Mouse (Mus musculus) forebrain, embryonic 14.5 days (tissue): Measurements from ENCODE around the gene Urb1. TPM values are rescaled to one million over a fixed set of nuclear protein-coding genes. Genes with fewer than 3 reads are reported as not detected.
A peak's percentile ranks its signal among the peaks of the same experiment; 100 is the strongest.

Experiments
- ATAC-seq: fragments of 200-750 bp; cut with Nextera tagmentation; 2 replicates; pipeline ENCODE4 v1.8.0; 2017; ENCODE audit warnings: mild to moderate bottlenecking, moderate library complexity
- DNase-seq: peaks from one replicate; pipeline ENCODE4 v3.0.0-alpha.2; 2015; ENCODE audit warnings: low spot score
- H3K27ac ChIP-seq: fragments of 300-500 bp; sonication (generic); 2 replicates; pipeline ENCODE4 v1.5.1; 2014; ENCODE audit warnings: low read depth, mild to moderate bottlenecking, control low read depth, low read length, moderate library complexity
- H3K27me3 ChIP-seq: fragments of 300-500 bp; sonication (generic); replicated peaks from 2 replicates; pipeline ENCODE4 v1.6.1; 2014; ENCODE audit warnings: low read length, control low read depth, mixed read lengths; ENCODE audit not compliant: control insufficient read depth, insufficient read depth
- H3K36me3 ChIP-seq: fragments of 300-500 bp; sonication (generic); 2 replicates; pipeline ENCODE4 v1.6.1; 2014; ENCODE audit warnings: low read length, control low read depth; ENCODE audit not compliant: control insufficient read depth, insufficient read depth
- H3K4me1 ChIP-seq: fragments of 300-500 bp; sonication (generic); 2 replicates; pipeline ENCODE4 v1.6.1; 2014; ENCODE audit warnings: antibody characterized with exemption, low read length, control low read depth; ENCODE audit not compliant: control insufficient read depth, insufficient read depth
- H3K4me2 ChIP-seq: fragments of 300-500 bp; sonication (generic); 2 replicates; pipeline ENCODE4 v1.6.1; 2014; ENCODE audit warnings: mild to moderate bottlenecking, control low read depth, low read length
- H3K4me3 ChIP-seq: fragments of 300-500 bp; sonication (generic); 2 replicates; pipeline ENCODE4 v1.5.1; 2014; ENCODE audit warnings: low read depth, low read length, control low read depth
- H3K9ac ChIP-seq: fragments of 300-500 bp; sonication (generic); 2 replicates; pipeline ENCODE4 v1.6.1; 2014; ENCODE audit warnings: mild to moderate bottlenecking, low read length, control low read depth, moderate library complexity
- H3K9me3 ChIP-seq: fragments of 300-500 bp; sonication (generic); replicated peaks from 2 replicates; pipeline ENCODE4 v1.6.1; 2016; ENCODE audit warnings: low read length, control low read depth, mixed read lengths; ENCODE audit not compliant: control insufficient read depth
- WGBS: fragments of 180-500 bp; shearing (Covaris S2); extraction: QIAGEN DNeasy Blood & Tissue Kit; methylation state at CpG from one replicate; pipeline ENCODE4 v1.1.7; 2014; 5-methylcytosine and 5-hydroxymethylcytosine counted together
- polyA plus RNA-seq: library from polyadenylated mRNA; unstranded; fragments of >200 nt; fragmentation: Nextera tagmentation; extraction: Ambion mirVana; gene quantifications from 2 replicates; pipeline ENCODE4 v1.2.1, GENCODE M21; 2014

The Urb1 gene
- polyA plus RNA-seq, 1 experiment from 2014 or later, result 7.0 TPM

DNA sequence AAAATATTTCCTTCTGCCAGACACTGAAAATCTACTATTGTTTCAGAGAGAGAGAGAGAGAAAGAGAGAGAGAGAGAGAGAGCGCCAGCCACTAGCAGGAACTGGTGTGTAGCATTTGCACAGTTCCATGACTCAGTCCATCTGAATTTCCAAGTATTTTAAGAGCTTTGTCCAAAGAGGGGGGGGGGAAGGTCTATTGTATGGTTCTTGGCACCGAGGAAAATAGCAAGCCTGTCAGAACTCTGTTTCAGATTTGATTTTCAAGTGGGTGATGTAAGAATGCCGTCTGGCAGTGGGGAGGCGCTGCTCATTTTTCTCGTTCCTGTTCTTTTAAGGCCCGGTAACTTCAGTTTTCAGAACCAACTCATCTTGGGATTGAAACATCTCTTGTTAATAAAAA is 34.8 kb upstream of the Urb1 start:
- WGBS, result 32% methylated on average over 6 of the region's 6 CpGs
- peak; percentile 80 for DNase-seq
- Histone ChIP-seq H3K4me1 (peaks cover 26% of the 10 kb centered on the region), H3K4me2 (peak overlapping the region; percentile 12; the same call in 1 of the 2 replicates), H3K27me3 (no peaks in the 10 kb centered on the region), H3K4me3 (no peak overlapping the region), H3K27ac (peak overlapping the region; percentile 46; the same call in 1 of the 2 replicates), H3K9me3 (no peaks in the 10 kb centered on the region), H3K9ac (no peak overlapping the region), H3K36me3 (no peaks in the 10 kb centered on the region)
- peak; percentile 43 for ATAC-seq

DNA sequence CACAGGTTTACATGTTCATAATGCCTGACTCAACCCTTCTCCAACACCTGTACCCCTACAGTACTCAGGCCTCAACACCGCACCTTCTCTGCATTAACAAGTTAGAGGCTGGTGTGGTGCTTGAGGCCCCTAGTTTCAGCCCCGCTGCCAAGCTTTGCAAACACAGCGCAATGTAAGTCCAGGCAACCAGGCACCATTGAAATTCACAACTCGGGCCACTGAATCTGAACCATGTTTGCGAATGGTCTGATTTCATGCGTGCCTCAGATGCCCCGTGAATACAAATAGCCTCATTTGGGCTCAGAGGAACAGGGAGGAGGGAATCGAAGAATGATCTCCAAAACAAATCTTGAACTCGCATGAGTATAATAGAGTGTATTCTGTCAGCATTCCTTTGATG is 32.0 kb upstream of the Urb1 start:
- Histone ChIP-seq H3K27me3 (no peaks in the 10 kb centered on the region), H3K4me2 (peak overlapping the region; percentile 10; the same call in 1 of the 2 replicates), H3K9me3 (no peaks in the 10 kb centered on the region), H3K9ac (no peak overlapping the region), H3K4me1 (peaks cover 23% of the 10 kb centered on the region), H3K27ac (peak overlapping the region; percentile 71; the same call in 1 of the 2 replicates), H3K4me3 (no peak overlapping the region), H3K36me3 (no peaks in the 10 kb centered on the region)
- peak; percentile 54 for ATAC-seq
- 7% methylated on average over 9 of the region's 9 CpGs for WGBS
- peak; percentile 82 for DNase-seq

DNA sequence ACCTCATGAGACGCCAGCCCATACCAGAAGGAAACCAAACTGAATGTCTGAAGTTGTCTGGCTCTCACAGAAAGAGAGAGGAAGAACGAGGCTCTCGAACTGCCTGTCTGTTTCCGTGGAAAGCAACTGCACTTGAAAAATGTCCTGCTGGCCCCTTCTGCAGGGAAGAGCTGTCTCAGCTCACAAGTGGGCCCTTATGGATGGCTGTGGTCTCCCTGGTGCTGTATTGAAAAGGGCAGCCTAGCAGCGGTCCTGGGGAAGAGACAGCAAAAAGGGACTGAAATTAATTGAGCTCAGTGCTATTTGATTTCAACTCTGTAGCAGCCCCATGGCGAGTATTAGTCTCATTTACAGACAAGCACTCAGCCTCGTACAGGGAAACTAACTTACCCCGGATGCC is 27.2 kb upstream of the Urb1 start:
- no peak for DNase-seq

DNA sequence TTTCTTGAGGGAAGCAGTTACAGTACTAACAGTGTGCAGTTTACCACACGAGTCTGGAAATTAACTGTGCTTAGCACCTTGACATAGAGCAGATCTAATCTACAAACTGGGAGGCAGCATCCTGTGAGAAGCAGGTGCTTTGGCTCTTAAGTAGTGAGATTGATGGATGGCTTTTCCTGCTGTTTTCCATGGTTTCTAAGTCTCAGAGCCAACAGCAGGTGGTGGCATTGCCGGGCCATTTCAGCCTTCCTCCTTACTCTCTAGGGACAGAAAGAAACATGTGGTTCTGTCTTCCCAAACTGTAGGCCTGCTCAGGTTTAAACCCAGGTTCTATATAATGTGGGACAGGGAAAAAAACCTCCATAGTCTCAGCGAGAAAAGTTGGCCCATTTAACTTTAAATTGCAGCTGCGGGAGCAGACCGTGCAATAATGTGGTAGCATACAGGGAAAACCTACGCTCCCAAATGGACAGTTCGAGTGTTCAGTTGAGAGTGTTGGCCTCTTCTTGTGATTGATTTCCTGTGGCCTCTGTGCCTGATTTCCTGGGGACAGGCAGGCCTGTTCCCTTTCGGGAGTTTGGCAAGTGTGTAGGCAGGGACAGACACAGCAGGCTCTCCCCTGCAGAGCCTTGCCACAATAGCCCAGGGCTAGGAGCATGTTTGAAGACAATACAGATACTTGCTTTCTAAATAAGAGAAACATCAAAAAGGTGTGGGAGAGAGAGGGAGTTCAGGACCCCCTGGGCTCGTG is 23.0 kb upstream of the Urb1 start:
- Histone ChIP-seq H3K4me2 (peak overlapping the region; percentile 99), H3K36me3 (no peaks in the 10 kb centered on the region), H3K9ac (no peak overlapping the region), H3K27me3 (peaks cover 13% of the 10 kb centered on the region; the same call in 1 of the 2 replicates), H3K4me1 (peaks cover 4% of the 10 kb centered on the region), H3K4me3 (no peak overlapping the region), H3K27ac (no peak overlapping the region), H3K9me3 (no peaks in the 10 kb centered on the region)
- WGBS, result 26% methylated on average over 9 of the region's 9 CpGs
- DNase-seq (no peak), ATAC-seq (no peak)

More for the DNA sequence above, 27.2 kb upstream of the Urb1 start:
- Histone ChIP-seq H3K36me3 (no peaks in the 10 kb centered on the region), H3K4me2 (no peak overlapping the region), H3K4me3 (no peak overlapping the region), H3K27me3 (no peaks in the 10 kb centered on the region), H3K9ac (no peak overlapping the region), H3K27ac (no peak overlapping the region), H3K4me1 (peaks cover 9% of the 10 kb centered on the region), H3K9me3 (no peaks in the 10 kb centered on the region)
- 66% methylated on average over 8 of the region's 8 CpGs for WGBS
- ATAC-seq, result no peak

DNA sequence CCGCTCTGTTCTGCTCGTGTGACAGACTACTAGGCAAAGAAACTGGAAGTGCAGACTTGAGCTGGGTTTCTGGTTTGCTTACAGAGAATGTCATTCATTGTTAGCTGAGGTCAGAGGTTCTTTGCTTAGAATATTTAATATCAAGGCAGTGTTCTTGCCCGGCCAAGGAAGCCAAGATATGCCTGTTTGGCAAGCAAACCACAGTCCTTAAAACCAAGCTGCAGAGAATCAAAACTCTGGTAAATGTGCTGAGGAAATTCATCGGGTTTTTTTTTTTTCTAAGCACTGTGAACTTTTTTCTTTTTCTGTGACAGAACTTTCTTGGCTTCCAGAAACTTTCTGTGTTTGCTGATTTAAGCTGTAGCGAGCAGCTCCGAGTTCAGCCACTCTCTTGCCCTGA is 22.3 kb upstream of the Urb1 start:
- peak overlapping the region; percentile 53; the same call in 1 of the 2 replicates for H3K4me3 ChIP-seq
- no peak for DNase-seq
- H3K4me1 ChIP-seq, result peaks cover 4% of the 10 kb centered on the region
- no peak for ATAC-seq
- H3K9ac ChIP-seq, result no peak overlapping the region
- no peaks in the 10 kb centered on the region for H3K9me3 ChIP-seq
- no peak overlapping the region for H3K27ac ChIP-seq
- no peaks in the 10 kb centered on the region for H3K36me3 ChIP-seq
- peaks cover 13% of the 10 kb centered on the region; the same call in 1 of the 2 replicates for H3K27me3 ChIP-seq
- peak overlapping the region; percentile 99 for H3K4me2 ChIP-seq
- 35% methylated on average over 6 of the region's 6 CpGs for WGBS

DNA sequence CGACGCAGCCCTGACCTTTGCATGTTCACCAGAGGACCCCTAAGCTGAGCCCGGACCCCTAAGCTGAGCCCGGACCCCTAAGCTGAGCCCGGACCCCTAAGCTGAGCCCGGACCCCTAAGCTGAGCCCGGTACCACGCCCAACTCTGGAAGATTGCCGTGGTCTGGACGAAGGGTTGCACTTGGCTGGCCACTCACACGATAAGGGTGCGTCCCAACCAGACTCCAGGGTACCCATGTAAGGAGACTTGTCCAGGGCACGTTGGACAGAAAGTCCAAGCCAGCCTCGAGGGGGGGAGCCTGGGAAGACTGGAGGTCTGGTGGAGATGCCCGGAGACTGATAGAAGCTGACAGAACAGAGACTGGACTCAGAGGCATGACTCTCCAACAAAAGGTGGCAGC is 21.5 kb upstream of the Urb1 start:
- H3K27me3 ChIP-seq, result peaks cover 13% of the 10 kb centered on the region; the same call in 1 of the 2 replicates
- WGBS, result 22% methylated on average over 15 of the region's 15 CpGs

DNA sequence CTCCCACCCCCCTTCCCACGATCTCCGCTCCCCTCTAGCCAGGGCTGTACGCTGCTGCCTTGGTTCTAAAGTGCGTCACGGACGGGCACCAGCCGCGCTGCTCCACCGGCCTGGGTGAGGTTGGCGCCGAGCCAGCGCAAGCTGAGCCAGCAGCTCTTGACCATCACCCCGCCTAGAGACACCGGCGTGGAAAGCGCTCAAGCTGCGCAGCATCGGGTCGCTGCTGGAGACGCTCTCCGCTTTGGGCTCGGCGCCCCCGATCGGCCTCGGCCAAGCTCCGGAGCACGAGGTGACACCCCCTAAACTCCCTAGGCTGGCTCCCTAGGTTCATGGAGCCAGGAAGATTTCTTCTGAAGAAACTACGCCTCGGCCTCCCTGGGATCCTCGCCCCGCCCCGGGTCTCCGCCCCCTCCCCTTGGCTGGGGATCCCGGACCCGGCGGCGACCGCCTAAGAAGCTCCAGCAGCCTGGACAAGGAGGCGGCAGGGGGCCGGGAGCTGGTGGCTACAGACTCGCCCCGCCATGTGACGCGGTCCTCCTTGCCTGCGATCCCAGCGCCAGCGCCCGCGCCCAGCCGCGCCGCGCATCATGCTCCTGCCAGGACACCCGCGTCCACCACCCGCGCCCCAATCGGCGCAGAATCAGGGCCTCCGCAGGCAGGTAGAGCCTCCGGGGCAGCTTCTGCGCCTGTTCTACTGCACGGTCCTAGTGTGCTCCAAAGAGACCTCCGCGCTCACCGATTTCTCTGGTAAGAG is 20.6 kb upstream of the Urb1 start:
- DNase-seq (peak; percentile 69), ATAC-seq (peak; percentile 73)
- Histone ChIP-seq H3K4me1 (peaks cover 4% of the 10 kb centered on the region), H3K4me2 (peak overlapping the region; percentile 99), H3K36me3 (no peaks in the 10 kb centered on the region), H3K9me3 (no peaks in the 10 kb centered on the region), H3K27ac (no peak overlapping the region; the same call in 1 of the 2 replicates), H3K9ac (peak overlapping the region; percentile 66), H3K27me3 (peaks cover 13% of the 10 kb centered on the region; the same call in 1 of the 2 replicates), H3K4me3 (peak overlapping the region; percentile 53)
- WGBS, result under 1% methylated on average over 61 of the region's 67 CpGs

More for the DNA sequence above, 21.5 kb upstream of the Urb1 start:
- no peak for ATAC-seq
- peak overlapping the region; percentile 66 for H3K9ac ChIP-seq
- no peaks in the 10 kb centered on the region for H3K9me3 ChIP-seq
- H3K36me3 ChIP-seq, result no peaks in the 10 kb centered on the region
- no peak overlapping the region for H3K27ac ChIP-seq
- peak overlapping the region; percentile 99 for H3K4me2 ChIP-seq
- no peak for DNase-seq
- peaks cover 4% of the 10 kb centered on the region for H3K4me1 ChIP-seq
- H3K4me3 ChIP-seq, result peak overlapping the region; percentile 53

DNA sequence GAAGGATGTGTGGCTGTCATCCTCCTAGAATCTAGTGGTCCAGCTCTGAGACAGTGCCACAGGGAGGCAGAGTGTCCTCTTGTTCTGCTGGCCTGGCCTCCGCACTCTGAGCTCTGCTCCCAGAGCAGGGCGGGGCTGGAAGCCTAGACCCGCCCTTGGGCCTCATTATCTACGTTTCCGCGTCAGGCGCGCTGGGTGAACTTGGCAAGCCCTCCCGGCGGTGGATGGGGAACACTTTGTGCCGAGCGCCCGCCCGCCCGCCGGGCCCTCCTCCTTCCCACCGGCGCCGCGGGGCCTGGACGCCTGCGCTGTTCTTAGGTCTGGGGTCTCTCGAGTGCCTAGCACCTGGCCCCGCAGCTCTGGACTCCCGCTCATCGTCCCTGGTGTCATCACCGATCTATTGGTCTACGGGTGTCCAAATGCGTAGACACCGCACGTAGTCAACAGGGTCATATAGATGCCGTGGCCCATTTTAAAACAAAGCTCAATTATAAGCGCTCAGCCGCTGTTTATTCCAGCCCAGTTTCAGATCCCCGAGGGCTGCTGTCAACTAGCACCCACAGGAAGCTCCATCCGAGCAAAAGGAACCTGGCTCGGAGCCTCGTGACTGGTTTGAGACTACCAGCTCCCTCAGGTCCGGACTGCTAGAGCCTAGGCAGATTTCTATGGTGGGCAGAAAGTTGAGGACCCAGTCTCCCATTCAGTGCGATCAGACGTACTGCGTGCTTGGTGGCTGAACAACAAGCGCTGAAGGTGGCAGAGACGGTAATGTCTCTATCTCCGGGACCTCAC is 19.9 kb upstream of the Urb1 start:
- DNase-seq, result peak; percentile 91
- Histone ChIP-seq H3K27ac (no peak overlapping the region; the same call in 1 of the 2 replicates), H3K4me3 (peak overlapping the region; percentile 53), H3K9me3 (no peaks in the 10 kb centered on the region), H3K9ac (peak overlapping the region; percentile 66), H3K36me3 (no peaks in the 10 kb centered on the region), H3K4me1 (peaks cover 4% of the 10 kb centered on the region), H3K4me2 (peak overlapping the region; percentile 99), H3K27me3 (peaks cover 13% of the 10 kb centered on the region; the same call in 1 of the 2 replicates)
- under 1% methylated on average over 45 of the region's 45 CpGs for WGBS
- peak; percentile 84 for ATAC-seq
